Mouse (Mus musculus): ENCODE results near the gene Arhgef7. TPM values are rescaled to one million over a fixed set of nuclear protein-coding genes. Genes with fewer than 3 reads are reported as not detected.

The Arhgef7 gene
- polyA plus RNA-seq, 1 experiment from 2014 or later = 27.3 TPM

GRCm38 (mm10) chr8:11827312-11827711, 99.8 kb downstream of the Arhgef7 start:
- no peaks in the 10 kb centered on the region for H3K9me3 ChIP-seq (replicated peaks; ENCODE audit: low read length)
- H3K9ac ChIP-seq (ENCODE audit: low read depth, low read length) = no peak overlapping the region
- H3K36me3 ChIP-seq (ENCODE audit: insufficient read depth, low read length) = peaks cover 52% of the 10 kb centered on the region; the same call in 1 of the 2 replicates
- no peak overlapping the region for H3K4me3 ChIP-seq (replicated peaks; ENCODE audit: low read depth, low read length)
- TF ChIP-seq CTCF (IDR thresholded peaks at IDR 0.05; ENCODE audit: low read depth) = no peak
- no peak overlapping the region for H3K27ac ChIP-seq
- no peaks in the 10 kb centered on the region for H3K27me3 ChIP-seq (ENCODE audit: insufficient read depth, low read length)
- ATAC-seq (replicated peaks; ENCODE audit: low FRiP score, low read depth) (no peak), DNase-seq (ENCODE audit: low spot score) (no peak)
- H3K4me1 ChIP-seq (replicated peaks; ENCODE audit: insufficient read depth, low read length) = no peaks in the 10 kb centered on the region
- no peak overlapping the region for H3K4me2 ChIP-seq (ENCODE audit: low read length)
- 58% methylated on average over 3 of the region's 3 CpGs for WGBS

GRCm38 (mm10) chr8:11830214-11831046, 102.9 kb downstream of the Arhgef7 start:
- no peak for TF ChIP-seq CTCF (IDR thresholded peaks at IDR 0.05; ENCODE audit: low read depth)
- WGBS = 86% methylated on average over 16 of the region's 16 CpGs
- Histone ChIP-seq H3K9me3 (replicated peaks; ENCODE audit: low read length) (no peaks in the 10 kb centered on the region), H3K36me3 (ENCODE audit: insufficient read depth, low read length) (peaks cover 47% of the 10 kb centered on the region), H3K9ac (ENCODE audit: low read depth, low read length) (no peak overlapping the region), H3K27me3 (ENCODE audit: insufficient read depth, low read length) (no peaks in the 10 kb centered on the region), H3K4me1 (replicated peaks; ENCODE audit: insufficient read depth, low read length) (no peaks in the 10 kb centered on the region), H3K4me2 (ENCODE audit: low read length) (no peak overlapping the region), H3K27ac (no peak overlapping the region), H3K4me3 (replicated peaks; ENCODE audit: low read depth, low read length) (no peak overlapping the region)
- DNase-seq (ENCODE audit: low spot score) = no peak
- no peak for ATAC-seq (replicated peaks; ENCODE audit: low FRiP score, low read depth)

- Histone ChIP-seq H3K9ac (ENCODE audit: low read depth, low read length) (no peak overlapping the region), H3K27me3 (ENCODE audit: insufficient read depth, low read length) (no peaks in the 10 kb centered on the region), H3K36me3 (ENCODE audit: insufficient read depth, low read length) (peaks cover 47% of the 10 kb centered on the region), H3K4me2 (ENCODE audit: low read length) (no peak overlapping the region), H3K9me3 (replicated peaks; ENCODE audit: low read length) (no peaks in the 10 kb centered on the region), H3K4me3 (replicated peaks; ENCODE audit: low read depth, low read length) (no peak overlapping the region), H3K4me1 (replicated peaks; ENCODE audit: insufficient read depth, low read length) (no peaks in the 10 kb centered on the region), H3K27ac (no peak overlapping the region)
- WGBS = 87% methylated on average over 10 of the region's 10 CpGs
- TF ChIP-seq CTCF (IDR thresholded peaks at IDR 0.05; ENCODE audit: low read depth) = no peak
- no peak for DNase-seq (ENCODE audit: low spot score)
- ATAC-seq (replicated peaks; ENCODE audit: low FRiP score, low read depth) = no peak
Measured at GRCm38 (mm10) chr8:11831174-11831573, 103.7 kb downstream of the Arhgef7 start.

GRCm38 (mm10) chr8:11831939-11832338, 104.4 kb downstream of the Arhgef7 start:
- WGBS = 86% methylated on average over 5 of the region's 5 CpGs
- TF ChIP-seq CTCF (IDR thresholded peaks at IDR 0.05; ENCODE audit: low read depth) = no peak
- Histone ChIP-seq H3K4me3 (replicated peaks; ENCODE audit: low read depth, low read length) (no peak overlapping the region), H3K27me3 (ENCODE audit: insufficient read depth, low read length) (no peaks in the 10 kb centered on the region), H3K4me1 (replicated peaks; ENCODE audit: insufficient read depth, low read length) (no peaks in the 10 kb centered on the region), H3K27ac (no peak overlapping the region), H3K9ac (ENCODE audit: low read depth, low read length) (no peak overlapping the region), H3K4me2 (ENCODE audit: low read length) (no peak overlapping the region), H3K9me3 (replicated peaks; ENCODE audit: low read length) (no peaks in the 10 kb centered on the region), H3K36me3 (ENCODE audit: insufficient read depth, low read length) (peaks cover 42% of the 10 kb centered on the region)
- no peak for ATAC-seq (replicated peaks; ENCODE audit: low FRiP score, low read depth)
- DNase-seq (ENCODE audit: low spot score) = no peak

GRCm38 (mm10) chr8:11833157-11833556, 105.6 kb downstream of the Arhgef7 start:
- Histone ChIP-seq H3K27me3 (ENCODE audit: insufficient read depth, low read length) (no peaks in the 10 kb centered on the region), H3K9ac (ENCODE audit: low read depth, low read length) (no peak overlapping the region), H3K4me1 (replicated peaks; ENCODE audit: insufficient read depth, low read length) (no peaks in the 10 kb centered on the region), H3K9me3 (replicated peaks; ENCODE audit: low read length) (no peaks in the 10 kb centered on the region), H3K4me2 (ENCODE audit: low read length) (no peak overlapping the region), H3K36me3 (ENCODE audit: insufficient read depth, low read length) (peaks cover 40% of the 10 kb centered on the region), H3K27ac (no peak overlapping the region), H3K4me3 (replicated peaks; ENCODE audit: low read depth, low read length) (no peak overlapping the region)
- DNase-seq (ENCODE audit: low spot score) (no peak), ATAC-seq (replicated peaks; ENCODE audit: low FRiP score, low read depth) (no peak)
- TF ChIP-seq CTCF (IDR thresholded peaks at IDR 0.05; ENCODE audit: low read depth) = no peak
- WGBS = 95% methylated on average over 4 of the region's 4 CpGs

GRCm38 (mm10) chr8:11834200-11834599, 106.7 kb downstream of the Arhgef7 start:
- Histone ChIP-seq H3K4me3 (replicated peaks; ENCODE audit: low read depth, low read length) (no peak overlapping the region), H3K27ac (no peak overlapping the region), H3K9ac (ENCODE audit: low read depth, low read length) (no peak overlapping the region), H3K4me1 (replicated peaks; ENCODE audit: insufficient read depth, low read length) (no peaks in the 10 kb centered on the region), H3K27me3 (ENCODE audit: insufficient read depth, low read length) (no peaks in the 10 kb centered on the region), H3K4me2 (ENCODE audit: low read length) (no peak overlapping the region), H3K9me3 (replicated peaks; ENCODE audit: low read length) (no peaks in the 10 kb centered on the region), H3K36me3 (ENCODE audit: insufficient read depth, low read length) (peaks cover 33% of the 10 kb centered on the region)
- WGBS = 74% methylated on average over 5 of the region's 5 CpGs
- DNase-seq (ENCODE audit: low spot score) = no peak
- TF ChIP-seq CTCF (IDR thresholded peaks at IDR 0.05; ENCODE audit: low read depth) = no peak
- ATAC-seq (replicated peaks; ENCODE audit: low FRiP score, low read depth) = no peak

All from kidney, postnatal 0 days (tissue).